Mouse (Mus musculus) layer of hippocampus, postnatal 10 days (tissue): ENCODE data around the gene Rora. TPM values are rescaled to one million over a fixed set of nuclear protein-coding genes. Genes with fewer than 3 reads are reported as not detected.

Experiments
- DNase-seq, 2 experiments: peaks; one replicate each; pipeline ENCODE4 v3.0.0; 2021; ENCODE audit warnings: low spot score in 2 of 2
- total RNA-seq, 2 experiments: library from RNA; stranded (reverse); gene quantifications; 2 replicates each; pipeline ENCODE4 v1.2.3; 2021

Rora gene
- total RNA-seq, 2 experiments from 2014 or later, result 22.9 to 23.2 TPM

DNA sequence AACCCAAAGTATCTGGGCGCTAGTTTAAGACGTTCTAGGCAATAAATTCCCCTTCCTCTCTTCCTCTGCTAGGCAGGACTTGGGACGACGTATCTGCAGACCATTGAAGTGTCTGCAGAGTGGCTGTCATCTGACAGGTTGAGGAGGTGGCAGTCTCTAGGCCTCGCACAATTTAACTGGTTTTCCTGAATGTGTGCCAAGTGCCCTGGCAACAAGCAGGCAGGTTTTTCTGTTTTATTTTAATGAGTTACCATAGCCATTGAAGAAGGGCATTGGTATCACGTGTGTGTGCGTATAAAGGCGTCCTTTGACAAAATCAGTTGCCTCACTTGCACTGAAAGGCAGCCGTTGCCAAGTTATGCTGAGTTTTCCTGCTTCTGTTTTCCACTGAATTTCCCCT, 619.3 kb downstream of the Rora start:
- peak; percentile 16 to 43 for DNase-seq

DNA sequence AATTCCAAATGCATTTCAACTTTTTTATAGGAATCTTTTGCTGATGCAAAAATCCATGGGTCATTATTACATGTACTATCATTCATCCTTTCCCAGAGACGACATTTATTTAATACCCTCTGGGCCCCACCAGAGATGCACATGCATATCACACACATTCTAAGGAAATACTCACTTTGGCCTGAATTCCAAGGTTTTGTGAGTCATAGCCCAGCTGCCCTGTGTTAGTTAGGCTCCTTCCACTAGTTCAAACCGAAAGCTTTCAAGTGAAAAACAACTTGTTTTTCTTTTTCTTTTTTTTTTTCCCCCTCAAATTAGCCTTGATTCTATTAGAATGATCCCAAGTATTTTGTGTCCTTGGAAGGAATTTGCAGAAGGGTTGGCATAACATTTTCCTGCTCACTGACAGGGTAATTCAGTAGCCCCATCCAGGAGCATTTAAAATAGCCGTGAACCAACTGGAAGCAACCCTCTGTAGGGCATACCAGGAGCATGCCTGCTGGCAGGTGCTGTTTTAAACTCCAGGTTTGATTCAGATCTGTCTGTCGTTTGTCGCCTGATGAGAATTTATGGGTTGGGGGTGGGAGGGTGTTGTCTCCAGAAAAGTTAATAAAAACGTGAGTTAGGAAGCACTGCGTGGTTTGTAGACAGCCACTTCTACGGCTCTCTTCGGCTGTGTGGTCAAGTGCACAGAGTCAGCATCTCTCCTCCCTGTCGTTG, 621.3 kb downstream of the Rora start:
- no peak for DNase-seq

DNA sequence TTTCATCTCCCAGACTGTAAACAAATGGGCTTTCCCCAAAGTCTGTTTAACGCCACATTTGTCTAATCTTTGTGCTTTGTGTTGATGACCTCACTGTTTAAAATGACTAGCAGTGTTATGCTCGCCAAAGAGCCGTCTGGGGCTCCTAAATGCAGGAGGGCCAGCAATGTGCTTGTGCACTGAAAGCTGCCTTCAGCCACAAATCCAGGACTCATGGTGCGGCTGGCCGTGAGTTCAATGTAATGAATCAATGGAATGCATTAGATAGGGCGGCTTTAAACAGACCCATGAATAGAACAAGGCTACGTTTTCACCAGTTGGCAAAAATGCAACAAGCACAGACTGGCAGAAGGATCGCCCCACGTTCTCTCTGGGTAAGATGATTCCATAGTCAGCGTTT, 623.7 kb downstream of the Rora start:
- DNase-seq, result no peak

DNA sequence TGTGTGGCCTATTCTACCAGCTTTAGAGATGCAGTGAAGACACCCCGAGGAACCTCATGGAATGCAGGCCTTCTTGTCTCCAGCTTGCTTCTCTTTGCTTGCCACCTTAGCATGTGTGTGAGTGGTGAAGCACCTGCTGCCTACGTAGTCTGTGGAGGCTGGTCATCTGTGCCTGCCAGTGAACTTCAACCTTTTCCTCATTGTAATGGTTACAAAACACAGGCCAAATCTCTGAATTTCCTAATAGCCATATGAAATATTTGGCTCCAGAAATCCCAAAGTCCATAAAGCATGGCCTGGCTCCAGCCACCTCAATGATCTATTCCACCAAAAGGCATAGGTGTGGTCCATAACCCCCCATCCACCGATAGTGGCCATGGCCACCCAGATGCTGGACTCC, 631.4 kb downstream of the Rora start:
- no peak for DNase-seq

DNA sequence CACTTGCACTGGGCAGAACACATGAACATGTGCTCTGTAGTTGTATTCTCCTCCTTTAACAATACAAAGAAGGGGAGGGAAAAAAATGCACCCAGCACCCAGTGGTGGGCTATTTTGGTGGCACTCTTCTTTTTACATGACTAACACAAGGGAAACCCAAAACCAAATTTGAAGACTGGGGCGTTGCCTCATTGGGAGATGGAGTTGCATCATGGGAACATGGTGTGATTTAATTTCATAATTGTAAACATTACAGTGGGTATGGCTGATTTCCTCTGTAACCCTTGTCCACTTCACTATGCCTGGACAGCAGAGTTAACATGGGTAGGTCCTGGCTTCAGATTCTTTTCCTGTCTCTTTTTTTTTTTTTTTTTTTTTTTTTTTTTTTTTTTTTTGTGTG, 634.5 kb downstream of the Rora start:
- DNase-seq, result no peak

DNA sequence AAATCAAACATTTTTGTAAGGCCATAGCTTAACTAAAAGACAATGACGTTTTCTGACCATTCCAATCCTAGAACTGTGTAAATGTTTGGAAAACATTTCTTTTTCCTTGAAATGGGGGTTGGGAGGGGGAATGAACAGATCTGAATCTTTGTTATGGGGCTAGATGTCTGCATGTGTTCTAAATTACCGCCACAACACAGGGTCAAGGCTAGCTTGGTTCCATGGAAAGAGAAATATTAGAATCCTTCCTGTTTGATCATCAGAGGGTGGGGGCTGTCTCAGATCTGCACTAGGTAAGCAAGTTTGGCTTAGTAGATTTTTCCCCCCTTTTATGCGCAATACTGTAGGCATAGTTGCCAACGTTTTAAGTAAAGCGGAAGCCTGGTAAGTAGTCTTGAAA, 635.0 kb downstream of the Rora start:
- no peak for DNase-seq

DNA sequence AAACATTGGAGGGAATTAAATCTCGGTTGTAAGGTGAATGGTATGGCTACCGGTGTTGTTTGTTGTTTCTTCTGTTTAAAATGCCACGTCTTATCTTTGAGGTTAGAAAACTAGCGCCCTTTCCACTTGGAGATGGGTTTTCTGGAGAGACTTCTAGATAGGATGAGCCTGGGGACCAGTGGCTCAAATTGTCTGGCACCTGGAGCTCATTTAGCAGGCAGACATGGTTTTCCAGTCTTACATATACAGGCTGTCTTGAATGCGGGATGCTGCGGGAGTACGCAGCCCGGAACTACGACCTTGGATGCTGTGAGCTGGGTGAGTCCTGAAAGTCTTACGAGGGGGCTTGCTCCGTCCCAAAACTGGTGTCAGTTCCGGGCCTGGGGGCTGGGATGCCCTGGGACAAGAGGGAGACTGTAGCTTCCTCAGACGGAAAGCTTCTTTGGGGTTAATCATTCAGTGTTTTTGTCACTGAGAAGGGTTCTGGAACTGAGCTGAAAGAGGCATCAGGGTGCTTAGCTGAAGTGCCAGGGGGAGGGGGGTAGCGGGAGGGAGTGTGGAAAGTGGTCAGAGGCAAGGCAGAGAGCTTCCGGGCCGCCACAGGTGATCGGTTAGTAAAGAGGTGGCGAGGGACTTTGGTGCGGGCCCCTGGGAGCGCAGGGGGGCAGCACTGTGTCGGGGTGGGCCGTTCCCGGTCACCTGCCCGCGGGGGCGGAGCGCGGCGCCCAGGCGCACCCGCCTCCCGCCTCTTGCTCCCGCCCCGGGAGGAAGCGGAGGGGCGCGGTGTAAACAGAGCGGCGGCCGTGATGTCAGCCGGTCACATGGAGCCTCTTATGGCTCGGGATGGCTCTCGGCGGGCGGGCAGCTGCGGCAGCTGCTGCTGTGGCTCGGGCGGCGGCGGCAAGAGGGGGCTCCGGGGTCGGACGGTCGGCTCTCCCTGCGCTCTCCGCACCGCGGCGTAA, 635.8 kb downstream of the Rora start:
- peak; percentile 63 to 74 for DNase-seq

DNA sequence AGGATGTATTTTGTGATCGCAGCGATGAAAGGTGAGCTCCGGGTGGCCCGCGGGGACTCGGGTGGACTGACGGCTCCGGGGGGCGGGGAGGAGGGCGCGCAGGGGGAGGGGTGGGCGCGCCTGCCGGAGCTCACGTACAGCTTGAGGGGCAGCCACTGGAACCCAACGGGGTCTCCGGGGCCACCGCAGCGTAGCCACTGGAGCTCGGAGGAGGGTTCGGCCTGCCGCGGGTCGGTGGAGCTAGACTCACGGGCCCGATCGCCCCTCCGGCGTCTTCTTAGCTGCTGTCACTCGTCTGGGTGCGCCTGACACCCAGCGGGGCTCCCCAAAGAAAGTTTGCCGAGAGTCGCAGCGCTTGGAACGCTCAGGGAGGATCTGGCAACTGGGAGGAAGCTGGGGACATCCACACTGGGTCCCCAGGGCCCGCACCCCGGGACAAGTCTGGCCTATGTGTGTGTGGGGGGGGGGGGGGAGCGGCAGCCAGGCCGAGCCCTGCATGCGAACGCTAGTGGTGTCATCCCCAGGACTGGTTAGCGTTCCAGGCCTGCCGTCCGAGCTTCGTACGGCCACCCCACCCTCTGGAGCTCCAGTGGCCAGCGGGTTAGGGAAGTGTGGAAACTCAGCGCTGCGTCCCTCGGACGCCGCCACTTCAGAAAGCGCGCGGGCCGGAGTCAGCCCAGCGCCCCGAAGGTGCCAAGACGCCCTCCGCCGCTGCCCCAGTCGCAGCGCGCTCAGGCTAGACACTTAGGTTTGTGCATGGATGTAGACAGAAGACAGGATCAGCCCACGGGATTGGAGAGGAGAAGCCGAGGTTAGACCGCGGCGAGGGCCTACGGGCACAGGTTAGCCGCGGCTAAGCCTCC, 636.7 kb downstream of the Rora start:
- no peak for DNase-seq

DNA sequence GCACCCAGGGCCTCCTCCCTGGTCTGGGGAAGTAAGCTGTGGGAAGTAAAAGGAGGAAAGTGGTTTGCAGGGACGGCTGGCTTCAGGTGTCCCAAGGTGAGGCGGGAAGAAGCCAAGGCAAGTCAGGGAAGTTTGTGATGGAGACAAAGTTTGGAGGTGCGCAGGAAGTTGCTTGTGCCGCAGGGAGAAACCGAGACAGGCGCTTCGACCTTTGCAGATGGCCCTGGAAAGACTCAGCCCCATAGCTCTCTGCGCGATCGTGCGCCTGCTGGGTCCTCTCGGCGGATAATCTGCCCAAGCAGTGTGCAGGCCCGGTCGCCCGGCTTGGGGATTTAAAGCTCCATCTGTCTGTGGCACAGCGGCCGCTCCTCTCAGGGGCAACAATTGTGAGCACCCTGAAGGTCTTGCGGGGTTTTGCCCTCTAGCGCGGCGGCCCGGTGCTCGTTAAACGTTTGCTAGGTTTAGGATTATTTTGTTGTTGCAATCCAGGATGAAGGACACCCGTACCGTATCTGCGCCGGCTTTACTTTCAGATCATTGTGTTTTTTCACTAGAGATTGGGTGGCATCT, 637.4 kb downstream of the Rora start:
- peak in 1 of 2 experiments; percentile 24 for DNase-seq

DNA sequence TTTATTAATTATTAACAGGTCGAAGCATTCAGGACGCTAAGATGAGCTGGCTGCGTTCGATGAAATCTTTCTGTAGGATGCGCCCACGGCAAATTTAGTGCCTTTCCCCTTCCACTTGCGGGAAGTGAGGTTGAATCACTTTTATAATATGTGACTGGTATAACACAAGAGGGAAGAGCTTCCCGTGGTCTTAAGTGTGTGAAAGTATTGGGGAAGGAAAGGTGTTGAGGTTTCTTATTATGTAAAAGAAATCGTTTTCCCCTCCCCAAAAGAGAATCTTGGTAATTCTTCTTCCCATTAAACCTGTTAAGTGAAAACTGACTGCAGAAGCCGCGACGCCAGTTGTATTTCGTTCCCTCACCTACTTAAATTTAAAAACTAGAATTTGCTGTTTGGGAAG, 637.9 kb downstream of the Rora start:
- DNase-seq, result no peak

DNA sequence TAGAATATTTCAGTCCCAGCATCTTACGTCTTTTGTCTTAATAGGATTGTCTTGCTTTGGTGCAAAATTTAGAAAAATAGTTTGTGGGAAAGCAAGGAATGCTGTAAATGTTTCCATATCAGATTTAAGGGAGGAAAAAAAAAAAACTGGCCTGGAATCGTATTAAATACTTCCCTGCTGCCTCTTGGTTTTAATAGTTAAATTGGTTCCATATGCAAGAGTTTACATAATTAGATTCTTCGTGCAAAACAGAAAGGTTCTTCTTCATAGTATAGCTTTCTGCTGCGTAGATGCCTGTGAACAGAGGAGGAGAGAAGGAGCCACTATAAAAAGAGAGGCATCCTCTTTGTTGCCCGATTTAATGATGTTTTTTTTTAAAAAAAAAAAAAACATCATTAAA, 638.8 kb downstream of the Rora start:
- no peak for DNase-seq

DNA sequence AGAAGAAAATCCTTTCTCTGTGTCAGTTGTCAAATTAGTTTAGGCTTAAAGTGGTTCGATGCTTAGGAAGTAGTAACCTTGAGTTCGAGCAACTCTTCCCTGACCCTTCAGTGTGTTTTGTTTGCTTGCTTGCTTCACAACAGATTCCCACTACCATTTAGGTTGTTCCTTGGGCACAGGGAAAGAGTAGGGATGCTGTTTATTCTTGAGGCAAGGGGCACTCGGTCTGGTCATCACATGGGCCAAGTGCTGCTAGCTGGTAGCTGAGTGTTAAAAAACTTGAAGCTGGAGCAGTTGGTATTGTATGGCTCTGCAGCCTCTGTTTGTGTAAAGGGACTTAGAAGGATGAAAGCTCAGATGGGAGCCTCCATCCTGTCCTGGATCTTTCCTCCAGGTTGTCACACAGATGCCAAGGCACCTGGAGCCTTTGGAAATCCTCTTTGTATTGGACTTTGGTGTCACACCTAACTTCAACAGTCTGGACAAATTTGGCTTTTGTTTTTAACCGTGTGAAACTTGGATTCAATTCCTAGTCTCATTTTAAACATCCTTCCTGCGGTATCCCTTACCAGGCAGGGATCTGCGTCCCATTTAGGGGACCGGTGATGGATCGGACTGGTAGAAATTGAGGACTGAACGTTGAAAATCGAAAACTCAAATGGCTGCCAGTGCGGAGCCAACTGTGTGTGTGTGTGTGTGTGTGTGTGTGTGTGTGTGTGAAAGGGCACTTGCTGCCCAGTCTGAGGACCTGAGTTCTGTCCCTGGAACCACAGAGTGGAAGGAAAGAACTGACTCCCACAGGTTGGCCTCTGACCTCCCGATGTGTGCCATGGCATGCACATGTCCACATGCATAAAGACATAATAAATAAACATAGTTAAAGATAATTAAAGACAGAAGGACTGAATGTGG, 639.4 kb downstream of the Rora start:
- DNase-seq, result no peak

DNA sequence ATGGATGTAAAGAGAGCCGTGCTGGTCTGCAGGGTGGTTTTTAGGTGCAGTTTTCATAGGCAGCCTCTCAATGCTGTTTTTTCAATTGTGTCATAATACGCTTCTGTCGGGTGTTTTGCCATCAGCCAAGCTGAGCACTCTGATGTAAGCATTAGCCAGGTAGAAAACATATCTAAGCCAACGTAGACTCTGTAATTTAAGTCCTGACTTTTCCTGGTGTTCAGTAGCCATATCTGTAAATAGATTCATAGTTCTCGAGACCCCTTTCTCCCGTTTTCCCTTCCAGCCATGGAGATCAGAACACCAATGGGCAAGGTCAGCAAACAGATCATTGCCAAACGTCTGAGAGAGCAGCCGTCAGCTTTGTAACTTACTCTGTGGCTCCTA, 640.1 kb downstream of the Rora start:
- DNase-seq, result no peak

DNA sequence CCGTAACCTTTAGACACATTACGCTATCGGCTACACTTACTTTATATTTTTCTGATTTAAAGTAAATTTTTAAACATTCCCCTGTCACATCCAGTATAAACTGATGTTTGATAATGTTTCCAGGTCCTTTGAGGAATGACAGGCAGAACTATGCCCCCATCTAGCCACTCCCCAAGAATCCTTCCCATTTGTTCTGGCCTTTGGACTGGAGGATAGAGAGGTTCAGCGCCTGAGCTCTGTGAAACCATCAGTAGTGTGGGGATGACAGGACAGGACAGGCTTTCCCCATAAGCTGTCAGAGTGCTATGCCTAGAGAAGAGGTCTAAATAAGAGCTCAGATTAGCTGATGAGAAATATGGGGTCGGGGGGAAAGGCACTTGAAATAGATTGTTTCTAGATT, 640.8 kb downstream of the Rora start:
- no peak for DNase-seq

DNA sequence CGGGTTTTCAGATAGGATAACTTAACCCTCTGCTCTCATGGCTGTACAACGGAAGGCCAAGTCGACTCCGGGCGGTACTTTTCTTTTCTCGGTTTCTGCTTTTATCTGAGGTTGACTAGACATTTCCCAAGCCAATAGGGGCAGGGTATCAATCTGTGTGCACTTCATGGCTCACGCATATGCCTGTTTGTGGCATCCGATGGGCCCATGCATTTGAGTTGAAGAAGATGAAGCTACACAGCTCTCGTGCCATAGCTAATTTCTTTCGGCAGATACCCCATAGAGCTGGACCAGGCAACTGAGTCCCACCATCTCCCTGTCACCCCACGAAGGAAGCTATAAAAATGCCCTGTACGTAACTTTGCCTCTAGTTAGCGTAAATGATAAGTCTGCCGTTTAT, 641.3 kb downstream of the Rora start:
- DNase-seq, result no peak

DNA sequence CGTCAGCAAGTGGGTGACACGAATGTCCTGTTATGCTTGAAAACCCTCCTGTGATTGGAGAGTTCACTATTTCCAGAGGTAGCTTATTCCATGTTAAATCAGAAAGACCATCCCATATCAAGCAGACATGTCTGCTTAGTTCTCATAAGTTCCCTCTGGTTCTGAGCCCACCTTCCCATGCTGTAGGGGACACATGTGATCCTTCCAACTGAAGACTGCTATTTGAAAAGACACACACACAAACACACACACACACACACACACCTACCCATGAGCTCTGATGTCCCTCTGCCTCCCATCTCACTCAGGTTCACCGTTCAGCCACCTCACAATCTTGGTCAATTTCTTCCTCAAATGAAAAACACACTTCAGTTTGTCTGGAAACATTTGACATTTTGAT, 642.2 kb downstream of the Rora start:
- no peak for DNase-seq

DNA sequence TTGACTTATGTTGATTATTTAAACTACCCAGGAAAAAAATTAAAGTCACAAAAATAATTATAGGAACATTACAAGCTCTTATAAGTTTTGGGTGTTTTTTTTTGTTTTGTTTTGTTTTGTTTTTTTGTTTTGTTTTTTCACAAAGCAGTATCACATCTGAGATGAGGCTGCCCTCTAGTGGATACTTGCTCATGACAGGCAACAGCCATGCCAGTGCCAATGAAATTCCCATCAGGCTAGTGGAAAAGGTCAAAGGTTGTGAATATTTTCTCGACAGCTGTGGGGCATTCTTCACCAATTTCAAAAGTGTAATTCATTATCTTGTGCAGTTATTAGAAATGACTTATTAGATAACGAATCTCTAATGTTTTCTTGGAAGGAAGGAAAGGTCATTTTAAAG, 642.8 kb downstream of the Rora start:
- DNase-seq, result peak; percentile 66 to 76

DNA sequence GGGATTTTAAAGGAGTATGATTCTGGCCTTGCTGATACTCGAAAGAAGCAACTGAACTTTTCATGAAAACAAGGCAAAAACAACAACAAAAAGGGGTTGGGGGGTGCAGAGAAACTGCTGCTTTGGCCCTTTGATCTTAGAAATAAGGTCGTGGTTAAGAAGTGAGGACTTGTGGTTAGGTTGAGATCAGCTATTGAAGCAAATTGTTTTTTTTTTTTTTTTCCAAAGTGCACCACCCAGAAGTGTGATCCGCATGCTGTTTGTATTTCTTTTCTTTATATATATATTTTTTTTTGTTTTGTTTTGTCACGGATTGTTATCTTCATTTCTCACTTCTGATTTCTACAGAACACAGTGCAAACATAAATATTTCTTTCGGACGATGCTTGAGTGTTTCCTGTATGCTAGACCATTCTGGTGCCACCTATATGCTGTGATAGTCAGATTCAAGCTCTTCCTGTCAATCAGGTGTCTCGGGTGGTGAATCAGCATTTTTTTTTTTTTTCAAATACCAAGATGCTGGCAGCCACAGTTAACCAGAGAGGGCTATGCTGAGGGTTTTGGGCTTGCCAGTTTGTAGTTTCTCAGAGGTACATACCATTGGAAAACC, 644.3 kb downstream of the Rora start:
- DNase-seq, result no peak

DNA sequence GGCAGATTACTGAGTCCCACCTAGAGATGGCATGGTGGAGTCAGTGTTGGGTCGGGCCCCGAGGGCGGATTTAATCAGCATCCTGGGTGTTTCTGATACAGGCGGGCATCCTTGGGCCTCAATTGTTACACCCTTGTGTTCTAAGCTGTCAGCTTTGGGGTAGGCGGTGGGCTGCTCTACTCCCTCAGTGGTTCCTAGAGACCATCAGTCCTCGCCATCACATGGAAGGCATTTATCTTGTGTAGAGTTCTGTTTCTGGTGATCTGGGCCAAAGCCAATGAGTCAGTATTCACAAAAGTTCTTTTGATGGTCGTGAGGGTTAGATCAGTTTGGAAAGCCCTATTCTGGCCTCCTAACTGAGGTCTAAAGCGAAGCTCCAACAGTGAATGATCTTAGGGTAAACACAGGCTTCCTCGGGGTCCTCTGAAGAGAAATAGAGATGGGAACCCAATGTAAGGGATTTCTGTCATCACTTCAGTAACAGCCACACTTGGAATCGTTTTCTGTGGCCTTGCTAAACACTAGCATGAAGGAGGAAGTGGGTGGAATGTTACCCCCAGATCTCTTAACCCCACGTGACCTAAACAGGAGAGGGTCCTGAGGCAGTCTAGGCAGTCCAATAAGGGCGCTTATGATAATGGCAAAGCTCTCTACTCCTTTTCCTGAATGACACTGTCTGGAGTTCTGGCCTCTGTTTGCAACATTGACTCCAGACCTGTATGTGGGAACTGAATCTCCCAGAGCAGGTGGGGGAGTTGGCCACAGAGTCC, 645.2 kb downstream of the Rora start:
- DNase-seq, result no peak
